Mouse (Mus musculus) liver, postnatal 0 days (tissue): ENCODE measurements around the gene Sestd1.

Experiments used
- CTCF ChIP-seq: sonication (generic); IDR thresholded peaks from 2 replicates; pipeline ENCODE4 v1.5.1; 2016; ENCODE audit warnings: antibody characterized with exemption, low read depth
- EP300 ChIP-seq: IDR thresholded peaks from 2 replicates; pipeline ENCODE4 v1.6.1; 2016; ENCODE audit warnings: antibody characterized with exemption, low read depth, mild to moderate bottlenecking

- TF ChIP-seq CTCF = no peak
- no peak for TF ChIP-seq EP300
Observed at GRCm38 (mm10) chr2:77191811-77192210, 88.6 kb downstream of the Sestd1 start.
